Mouse (Mus musculus) embryo, embryonic 11.5 days (tissue): ENCODE data around the gene Nlrp1a.

Source experiments
- DNase-seq: peaks from one replicate; pipeline ENCODE4 v3.0.0-alpha.2; 2012; ENCODE audit warnings: low read depth, low spot score

The Nlrp1a gene

DNA sequence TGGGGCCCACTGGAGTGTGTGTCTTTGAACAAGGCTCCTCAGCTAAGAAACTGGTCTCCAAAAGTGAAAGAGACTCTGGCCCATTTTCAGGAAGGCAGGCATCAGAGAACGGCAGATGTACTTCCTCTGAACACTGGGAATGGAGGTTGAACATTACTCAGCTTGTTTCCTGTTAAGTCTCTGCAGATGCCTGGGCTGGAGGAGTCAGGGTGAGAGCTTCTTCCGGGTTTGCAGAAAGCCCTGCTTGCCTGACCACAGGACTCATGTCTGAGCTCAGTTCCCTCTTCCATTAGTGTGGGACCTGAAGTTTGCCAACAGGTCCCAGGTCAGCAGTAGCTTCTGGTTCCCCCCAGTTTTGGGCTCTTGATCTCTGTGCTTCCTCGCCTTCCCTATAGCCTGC lies at the start of gene Nlrp1a:
Gene Nlrp1a (minus strand): TSS at position 44 of the 400 bp plus-strand sequence.
- DNase-seq, result no peak

DNA sequence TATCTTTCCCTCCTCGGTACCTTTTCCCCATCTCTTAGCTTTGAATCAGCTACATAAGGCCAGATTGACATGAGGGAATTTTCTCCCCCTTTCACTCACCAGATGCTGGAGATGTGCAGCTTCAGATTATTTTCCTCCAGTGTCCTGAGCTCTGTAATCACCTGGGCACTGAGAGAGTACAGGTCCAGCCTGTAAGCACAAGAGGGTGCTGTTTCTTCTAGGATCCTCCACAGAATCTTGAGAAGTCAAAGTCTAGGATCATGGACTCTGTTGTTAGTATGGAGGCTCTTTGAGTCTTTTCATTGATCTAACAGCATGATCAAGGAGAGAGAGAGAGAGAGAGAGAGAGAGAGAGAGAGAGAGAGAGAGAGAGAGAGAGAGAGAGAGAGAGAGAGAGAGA lies 25.1 kb upstream of the Nlrp1a start:
- no peak for DNase-seq

DNA sequence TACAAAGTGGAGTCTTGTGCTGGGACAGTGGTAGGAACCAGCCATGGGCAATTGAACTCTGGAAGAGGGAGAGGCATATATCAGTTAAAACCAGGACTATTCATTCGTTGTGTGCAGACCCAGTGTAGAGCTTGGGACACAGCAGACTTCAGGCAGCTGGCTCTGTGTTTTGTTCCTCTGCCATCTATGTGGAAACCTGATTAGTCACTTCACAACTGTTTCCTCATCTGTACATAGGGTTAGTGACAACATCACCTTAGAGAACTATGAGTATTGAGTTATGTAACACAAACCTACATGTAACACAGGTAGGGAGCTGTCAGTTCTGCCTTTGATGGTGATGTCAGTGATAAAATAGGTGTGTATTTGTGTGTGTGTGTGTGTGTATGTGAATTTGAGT lies 19.6 kb upstream of the Nlrp1a start:
- DNase-seq, result no peak

DNA sequence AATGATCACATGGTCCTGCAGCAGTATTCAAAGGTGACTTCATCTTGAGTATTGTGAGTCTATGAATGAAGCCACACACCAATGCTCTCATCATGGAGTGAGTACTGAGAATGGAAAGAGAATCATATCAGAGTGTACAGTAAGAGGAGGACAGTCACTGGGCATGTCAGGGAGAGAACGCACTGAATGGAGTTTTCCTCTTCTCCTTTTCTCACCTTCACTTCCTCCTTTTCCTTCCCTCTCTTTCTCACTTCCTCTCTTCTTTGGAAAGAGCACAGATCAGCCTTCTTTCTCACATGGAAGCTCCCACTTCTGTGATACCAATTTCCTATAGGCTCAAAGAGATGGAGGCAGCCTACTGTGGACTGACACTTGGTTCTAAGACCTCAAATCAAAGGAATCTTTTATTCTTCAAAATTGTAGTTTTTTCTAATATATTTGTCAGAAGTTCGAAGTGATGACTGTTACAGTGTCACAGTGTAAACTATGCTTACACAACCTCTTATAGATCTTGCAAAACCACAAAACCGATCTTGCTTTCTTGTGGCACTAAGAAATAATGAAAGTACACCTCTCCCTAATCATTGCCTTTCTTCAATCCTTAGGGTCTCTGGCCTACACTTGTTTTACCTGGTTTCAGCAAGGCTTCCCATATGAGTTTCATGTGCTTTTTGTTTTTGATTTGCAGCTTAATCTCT lies 15.1 kb upstream of the Nlrp1a start:
- DNase-seq, result no peak

DNA sequence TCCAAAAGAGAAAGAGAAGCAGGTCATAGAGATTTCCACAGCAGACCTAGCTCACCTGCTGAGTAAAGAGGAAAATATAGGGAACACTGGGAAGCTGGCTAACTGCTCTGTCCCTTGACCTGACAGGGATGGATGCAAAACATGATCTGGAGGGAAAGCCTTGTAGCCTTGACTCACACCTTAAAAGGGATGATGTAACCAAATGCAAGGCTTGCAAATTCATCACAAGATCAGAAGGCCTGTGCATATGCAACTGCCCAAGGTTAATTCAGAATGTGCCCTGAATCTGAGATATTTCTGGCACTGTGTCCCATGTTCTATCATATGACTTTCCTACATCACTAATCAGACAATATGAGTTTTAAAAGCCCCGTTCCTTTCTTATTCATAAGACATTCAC lies 10.8 kb upstream of the Nlrp1a start:
- no peak for DNase-seq

DNA sequence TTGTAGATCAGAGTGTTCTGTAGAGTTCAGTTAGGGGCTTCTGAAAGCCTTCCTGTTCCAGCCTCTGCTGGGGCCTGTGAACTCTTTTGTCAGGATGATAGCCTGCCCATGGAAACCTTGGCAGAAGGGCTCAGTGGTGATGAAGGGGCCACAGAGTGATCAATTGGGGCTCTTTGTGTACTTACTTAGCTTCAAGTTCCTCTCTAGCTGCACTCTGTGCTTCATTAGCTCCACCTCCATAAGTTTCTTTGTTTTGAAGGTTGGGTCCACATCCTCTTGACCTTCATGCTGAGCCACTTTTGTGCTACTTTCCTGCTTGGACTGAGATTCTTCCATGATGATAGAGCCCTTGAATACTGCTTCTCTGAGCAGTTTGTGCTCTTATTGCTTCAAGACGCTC lies 2.5 kb downstream of the Nlrp1a start:
- DNase-seq, result no peak

DNA sequence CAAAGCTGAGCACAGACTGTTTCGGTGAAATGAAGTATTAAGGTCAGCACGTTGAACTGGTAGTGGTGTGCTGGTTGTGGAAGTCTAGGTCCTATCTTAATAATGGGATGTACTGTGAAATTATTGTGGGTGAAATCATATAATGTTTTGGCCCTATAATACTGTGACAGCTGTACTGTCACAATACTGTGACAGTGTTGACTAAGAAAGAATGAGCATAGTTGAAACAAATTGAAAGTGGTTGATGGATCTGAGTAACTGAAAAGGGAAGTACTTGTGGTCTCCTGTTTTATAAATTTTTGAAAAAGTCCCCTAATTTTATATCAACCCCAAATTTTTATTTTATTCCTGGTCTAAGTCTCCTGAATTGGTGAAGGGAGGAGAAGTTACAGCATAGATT lies 37.4 kb downstream of the Nlrp1a start:
- DNase-seq, result no peak

DNA sequence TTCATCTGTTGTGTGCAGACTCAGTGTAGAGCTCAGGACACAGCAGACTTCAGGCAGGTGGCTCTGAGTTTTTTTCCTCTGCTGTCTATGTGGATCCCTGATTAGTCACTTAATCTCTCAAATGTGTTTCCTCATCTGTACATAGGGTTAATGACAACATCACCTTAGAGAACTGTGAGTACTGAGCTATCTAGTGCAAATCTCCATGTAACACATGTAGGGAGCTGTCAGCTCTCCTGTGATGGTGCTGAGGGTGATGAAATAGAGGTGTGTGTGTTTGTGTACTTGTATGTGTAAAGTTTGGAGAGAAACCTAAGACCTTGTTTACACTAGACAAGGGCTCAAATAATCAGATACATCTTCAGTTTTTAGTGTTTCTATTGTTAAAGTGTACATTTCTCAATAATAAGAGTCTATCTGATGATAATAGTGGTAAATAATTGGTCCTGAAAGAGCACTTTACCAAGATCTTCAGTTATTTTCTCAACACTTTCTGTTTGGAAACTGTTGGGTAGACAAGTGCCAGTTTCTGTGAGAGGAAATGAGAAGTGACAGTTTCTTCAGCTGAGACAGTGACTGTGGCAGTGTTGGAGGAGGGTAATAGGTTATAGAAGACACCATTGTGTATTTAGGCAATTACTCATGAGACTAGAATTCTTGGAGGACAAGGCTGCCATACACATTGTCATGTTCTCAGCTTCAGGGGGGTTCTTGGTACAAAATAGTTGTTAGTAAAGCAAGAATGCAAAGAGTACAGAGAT lies 38.1 kb downstream of the Nlrp1a start:
- no peak for DNase-seq

DNA sequence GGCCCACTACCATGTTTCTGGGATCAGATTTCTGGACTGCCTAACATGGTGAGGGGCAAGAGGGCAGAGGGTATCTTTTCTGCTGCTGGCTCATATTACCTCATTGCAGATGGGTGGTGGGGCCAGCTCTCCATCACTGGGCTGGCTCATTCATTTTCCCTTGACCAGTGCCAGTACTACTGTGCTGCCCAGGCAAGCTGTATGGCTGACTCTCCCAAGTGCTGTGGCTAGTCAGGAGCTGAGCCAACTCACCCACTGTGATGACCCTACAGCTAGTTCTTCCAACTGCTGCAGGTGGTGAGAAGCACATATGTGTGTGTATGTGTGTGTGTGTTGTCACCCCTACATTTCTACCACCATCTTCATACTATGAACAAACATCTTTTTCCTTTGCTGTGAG lies 40.6 kb downstream of the Nlrp1a start:
- DNase-seq, result no peak

DNA sequence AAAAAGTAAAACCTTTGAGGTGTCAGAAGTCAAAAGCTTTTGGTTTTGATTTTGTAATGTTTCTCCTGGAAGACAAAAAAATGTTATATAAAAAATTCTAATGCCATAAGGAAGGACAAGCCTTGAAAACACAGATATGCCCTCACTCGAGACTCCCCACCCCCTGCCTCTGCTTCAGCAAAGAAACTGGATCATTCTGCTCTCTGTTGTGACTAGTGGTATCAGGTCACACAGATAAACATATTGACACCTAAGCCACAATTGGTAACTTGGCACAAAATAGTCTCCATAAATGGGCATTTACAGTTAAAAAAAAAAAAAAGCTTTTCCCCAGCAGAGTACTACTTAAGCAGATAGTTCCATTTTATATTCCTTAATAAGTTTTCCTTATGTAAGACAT lies 68.2 kb downstream of the Nlrp1a start:
- DNase-seq, result no peak

DNA sequence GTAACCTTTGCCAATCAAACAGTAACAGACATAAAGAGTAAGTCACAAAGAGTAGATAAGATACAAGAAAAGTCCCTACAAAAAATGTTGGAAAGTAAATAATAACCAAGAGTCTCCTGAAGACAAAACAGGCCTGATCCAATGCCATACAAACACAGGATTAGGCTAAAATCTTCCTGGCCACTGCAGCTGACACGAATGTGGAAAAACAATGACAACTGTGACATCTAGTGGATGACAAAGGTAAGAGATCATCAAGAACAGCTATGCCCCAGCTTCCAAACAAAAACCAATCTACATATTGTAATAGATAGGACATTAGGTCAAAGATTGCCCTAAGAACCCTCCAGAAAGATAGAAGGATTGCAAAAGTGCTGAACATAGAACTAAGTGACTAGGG lies 92.0 kb downstream of the Nlrp1a start:
- DNase-seq, result peak; percentile 16
